Mouse (Mus musculus) layer of hippocampus, postnatal 25 days (tissue): ENCODE measurements around the gene Pde3a. TPM values are rescaled to one million over a fixed set of nuclear protein-coding genes. Genes with fewer than 3 reads are reported as not detected.
A peak's percentile ranks its signal among the peaks of the same experiment; 100 is the strongest.

Source experiments
- DNase-seq, 2 experiments: peaks; one replicate each; pipeline ENCODE4 v3.0.0; 2022; ENCODE audit warnings: mixed read lengths in 2 of 2, low spot score in 1 of 2; ENCODE audit errors: extremely low spot score in 1 of 2
- total RNA-seq, 2 experiments: library from RNA; stranded (reverse); gene quantifications; 2 replicates each; pipeline ENCODE4 v1.2.3; 2021

The Pde3a gene
- total RNA-seq, 2 experiments from 2014 or later, result 2.2 to 3.0 TPM

- DNase-seq, result no peak
Observed at GRCm38 (mm10) chr6:141470251-141470650, 221.2 kb downstream of the Pde3a start.

GRCm38 (mm10) chr6:141474223-141474622 is 225.2 kb downstream of the Pde3a start:
- DNase-seq, result no peak

GRCm38 (mm10) chr6:141474696-141475095 is 225.6 kb downstream of the Pde3a start:
- no peak for DNase-seq

GRCm38 (mm10) chr6:141485302-141486021 is 236.4 kb downstream of the Pde3a start:
- DNase-seq, result no peak

- no peak for DNase-seq
Observed at GRCm38 (mm10) chr6:141487266-141487665, 238.2 kb downstream of the Pde3a start.

GRCm38 (mm10) chr6:141488619-141489018 is 239.6 kb downstream of the Pde3a start:
- DNase-seq, result peak in 1 of 2 experiments; percentile 70

GRCm38 (mm10) chr6:141494909-141495308 is 245.8 kb downstream of the Pde3a start:
- no peak for DNase-seq

- no peak for DNase-seq
Observed at GRCm38 (mm10) chr6:141495634-141496418, 246.8 kb downstream of the Pde3a start.

GRCm38 (mm10) chr6:141499511-141499910 is 250.4 kb downstream of the Pde3a start:
- DNase-seq, result no peak

GRCm38 (mm10) chr6:141501171-141501570 is 252.1 kb downstream of the Pde3a start:
- DNase-seq, result no peak

- DNase-seq, result no peak
Observed at GRCm38 (mm10) chr6:141522541-141522940, 273.5 kb downstream of the Pde3a start.

GRCm38 (mm10) chr6:141523747-141524640 is 274.9 kb downstream of the Pde3a start, which contains the start of gene Slco1c1:
Gene Slco1c1, plus strand, starts transcription at chr6:141524368.
- DNase-seq, result no peak

GRCm38 (mm10) chr6:141525787-141526186 is 276.7 kb downstream of the Pde3a start:
- DNase-seq, result no peak

- DNase-seq, result no peak
Observed at GRCm38 (mm10) chr6:141530865-141531264, 281.8 kb downstream of the Pde3a start.

GRCm38 (mm10) chr6:141537298-141537697 is 288.2 kb downstream of the Pde3a start:
- no peak for DNase-seq

GRCm38 (mm10) chr6:141541136-141541535 is 292.1 kb downstream of the Pde3a start:
- DNase-seq, result no peak

- no peak for DNase-seq
Observed at GRCm38 (mm10) chr6:141543344-141543743, 294.3 kb downstream of the Pde3a start.
